Mouse (Mus musculus) heart, embryonic 15.5 days (tissue): ENCODE data around the gene Nxf1. TPM values are rescaled to one million over a fixed set of nuclear protein-coding genes. Genes with fewer than 3 reads are reported as not detected.

ENCODE experiments used
- microRNA-seq: library from miRNA; unstranded; fragments of <30 nt; microRNA quantifications from one replicate; pipeline ENCODE4, GENCODE M21; 2016
- polyA plus RNA-seq: library from polyadenylated mRNA; unstranded; fragments of >200 nt; fragmentation: Nextera tagmentation; extraction: Ambion mirVana; gene quantifications from 2 replicates; pipeline ENCODE4 v1.2.1, GENCODE M21; 2015

The Nxf1 gene
- polyA plus RNA-seq, 1 experiment from 2014 or later: 100 TPM

Small RNA genes lying within 50 kb of the gene (microRNA-seq; reads per million reads assigned to microRNA genes)
- gene Mir6992: not detected

Other genes with a start within 250 kb of the Nxf1 start
- gene Slc22a8, start 165.8 kb upstream of the Nxf1 start, polyA plus RNA-seq: 0.08 and 0.10 TPM in 2 replicates
- not detected in 2 replicates for gene Slc22a6, start 139.0 kb upstream of the Nxf1 start, polyA plus RNA-seq
- 0.05 and 0.24 TPM in 2 replicates for gene Chrm1, start 93.3 kb upstream of the Nxf1 start, polyA plus RNA-seq
- gene Slc3a2, start 33.7 kb upstream of the Nxf1 start, polyA plus RNA-seq: 59.4 and 71.5 TPM in 2 replicates
- 42.8 and 59.3 TPM in 2 replicates for gene Wdr74, start 21.2 kb upstream of the Nxf1 start, polyA plus RNA-seq
- 0.69 and 1.9 TPM in 2 replicates for gene 1700092M07Rik, start 16.4 kb upstream of the Nxf1 start, polyA plus RNA-seq
- gene Stx5a, start 15.7 kb upstream of the Nxf1 start, polyA plus RNA-seq: 81.0 and 92.0 TPM in 2 replicates
- 154 and 157 TPM in 2 replicates for gene Tmem223, start 13.9 kb downstream of the Nxf1 start, polyA plus RNA-seq
- 47.6 and 60.3 TPM in 2 replicates for gene Tmem179b, start 17.4 kb downstream of the Nxf1 start, polyA plus RNA-seq
- 15.4 and 18.8 TPM in 2 replicates for gene Taf6l, start 29.3 kb downstream of the Nxf1 start, polyA plus RNA-seq
- 118 and 126 TPM in 2 replicates for gene Polr2g, start 41.5 kb downstream of the Nxf1 start, polyA plus RNA-seq
- 3.5 and 3.8 TPM in 2 replicates for gene Zbtb3, start 45.5 kb downstream of the Nxf1 start, polyA plus RNA-seq
- 30.9 and 36.2 TPM in 2 replicates for gene Ttc9c, start 62.3 kb downstream of the Nxf1 start, polyA plus RNA-seq
- 2.6 and 3.1 TPM in 2 replicates for gene Hnrnpul2, start 62.9 kb downstream of the Nxf1 start, polyA plus RNA-seq
- 0.36 TPM in 1 of 2 replicates, not detected in the other for gene AC129217.1, start 72.7 kb downstream of the Nxf1 start, polyA plus RNA-seq
- gene Bscl2, start 80.4 kb downstream of the Nxf1 start, polyA plus RNA-seq: 36.4 and 47.0 TPM in 2 replicates
- gene Gng3, start 82.1 kb downstream of the Nxf1 start, polyA plus RNA-seq: 1.3 and 5.0 TPM in 2 replicates
- gene Lrrn4cl, start 93.7 kb downstream of the Nxf1 start, polyA plus RNA-seq: 1.8 and 2.4 TPM in 2 replicates
- gene Ubxn1, start 114.4 kb downstream of the Nxf1 start, polyA plus RNA-seq: 120 and 127 TPM in 2 replicates
- gene Uqcc3, start 123.8 kb downstream of the Nxf1 start, polyA plus RNA-seq: 54.8 and 63.4 TPM in 2 replicates
- gene Lbhd1, start 126.7 kb downstream of the Nxf1 start, polyA plus RNA-seq: 35.8 and 44.8 TPM in 2 replicates
- not detected in 2 replicates for gene Gm49403, start 126.9 kb downstream of the Nxf1 start, polyA plus RNA-seq
- gene 1810009A15Rik, start 131.8 kb downstream of the Nxf1 start, polyA plus RNA-seq: 44.7 and 51.9 TPM in 2 replicates
- not detected in 2 replicates for gene Gm49416, start 131.9 kb downstream of the Nxf1 start, polyA plus RNA-seq
- 21.2 and 29.4 TPM in 2 replicates for gene Ints5, start 135.9 kb downstream of the Nxf1 start, polyA plus RNA-seq
- gene Ganab, start 141.0 kb downstream of the Nxf1 start, polyA plus RNA-seq: 50.0 and 67.9 TPM in 2 replicates
- 33.3 and 38.1 TPM in 2 replicates for gene B3gat3, start 163.3 kb downstream of the Nxf1 start, polyA plus RNA-seq
- 1.9 and 2.3 TPM in 2 replicates for gene Rom1, start 172.3 kb downstream of the Nxf1 start, polyA plus RNA-seq
- gene Eml3, start 172.5 kb downstream of the Nxf1 start, polyA plus RNA-seq: 12.7 and 21.9 TPM in 2 replicates
- 74.2 and 99.5 TPM in 2 replicates for gene Mta2, start 184.8 kb downstream of the Nxf1 start, polyA plus RNA-seq
- gene Tut1, start 196.8 kb downstream of the Nxf1 start, polyA plus RNA-seq: 13.7 and 19.4 TPM in 2 replicates
- 216 and 256 TPM in 2 replicates for gene Eef1g, start 210.0 kb downstream of the Nxf1 start, polyA plus RNA-seq
- gene Ahnak, start 232.2 kb downstream of the Nxf1 start, polyA plus RNA-seq: 31.4 and 38.4 TPM in 2 replicates